Mouse (Mus musculus) CH12.LX (cell line): ENCODE results near the gene Gm29423. TPM values are rescaled to one million over a fixed set of nuclear protein-coding genes. Genes with fewer than 3 reads are reported as not detected.
"Not testable (repeated sequence)": the region's sequence is repeated elsewhere in the genome, so short reads cannot be mapped to it uniquely, and the experiment has no call there.

Source experiments
- DNase-seq: peaks from one replicate; pipeline ENCODE4 v3.0.0-alpha.2; 2013; ENCODE audit errors: extremely low read depth
- H3K27ac ChIP-seq: 2 replicates; pipeline ENCODE4 v1.5.1; 2012; ENCODE audit warnings: low read depth, mild to moderate bottlenecking, control low read depth, moderate library complexity; ENCODE audit not compliant: insufficient read depth
- H3K27me3 ChIP-seq: replicated peaks from 2 replicates; pipeline ENCODE3; 2012; ENCODE audit warnings: inconsistent platforms
- H3K36me3 ChIP-seq, 2 experiments: replicated peaks in 1 of 2; 2 replicates each; pipeline versions ENCODE3 to v1.6.1; 2012; ENCODE audit warnings: inconsistent platforms in 1 of 2, low read length in 1 of 2, mild to moderate bottlenecking in 1 of 2, mixed read lengths in 1 of 2, moderate library complexity in 1 of 2; ENCODE audit not compliant: control insufficient read depth in 1 of 2, insufficient read depth in 1 of 2
- H3K4me1 ChIP-seq, 2 experiments: 2 replicates each; pipeline ENCODE4 v1.6.1; 2012; ENCODE audit warnings: inconsistent platforms in 1 of 2, moderate library complexity in 1 of 2; ENCODE audit not compliant: insufficient read depth in 2 of 2, control insufficient read depth in 1 of 2
- H3K4me2 ChIP-seq: 2 replicates; pipeline ENCODE4 v1.6.1; 2012; ENCODE audit warnings: low read depth, mild to moderate bottlenecking, control low read depth; ENCODE audit not compliant: poor library complexity, insufficient read depth, severe bottlenecking
- H3K4me3 ChIP-seq, 3 experiments: fragments of 150-350 bp in 1 of 3; sonication (generic) in 1 of 3; replicated peaks in 1 of 3; 2 replicates each; pipeline versions ENCODE3 to v1.5.1; 2011 to 2012; ENCODE audit warnings: low read depth in 2 of 3, low read length in 2 of 3, mild to moderate bottlenecking in 2 of 3, moderate library complexity in 2 of 3, control low read depth in 1 of 3, improper control_type of control experiment in 1 of 3, inconsistent platforms in 1 of 3, mixed read lengths in 1 of 3; ENCODE audit not compliant: poor library complexity in 1 of 3
- H3K79me2 ChIP-seq: replicated peaks from 2 replicates; pipeline ENCODE4 v1.6.1; 2012; ENCODE audit warnings: mild to moderate bottlenecking, moderate library complexity; ENCODE audit not compliant: control insufficient read depth, poor library complexity, insufficient read depth, severe bottlenecking; ENCODE audit errors: extremely low read depth
- H3K9ac ChIP-seq: 2 replicates; pipeline ENCODE4 v1.6.1; 2012; ENCODE audit warnings: low read depth, mild to moderate bottlenecking, control low read depth, moderate library complexity; ENCODE audit not compliant: insufficient read depth
- H3K9me3 ChIP-seq: replicated peaks from 2 replicates; pipeline ENCODE3; 2012; ENCODE audit warnings: low read length, inconsistent platforms, mixed read lengths
- dilution Hi-C: fragments of 300-500 bp; cut with MboI; formaldehyde crosslinking; loops from 2 replicates; pipeline ENCODE4 v1.14.3; 2020; ENCODE audit warnings: low sequenced_read_pairs; ENCODE audit not compliant: extremely low pct_unique_long_range_greater_than_20kb, extremely low pct_ligation_motif_present
- in situ Hi-C: fragments of 300-500 bp; cut with MboI; formaldehyde crosslinking; loops from 3 replicates; pipeline ENCODE4 v1.14.3; 2019; ENCODE audit warnings: low sequenced_read_pairs, low pct_ligation_motif_present, low pct_unique_long_range_greater_than_20kb, mixed read lengths
- polyA plus RNA-seq: library from polyadenylated mRNA; unstranded; fragments of >175 nt; gene quantifications from 2 replicates; pipeline ENCODE4 v1.2.1, GENCODE M21; 2012; ENCODE audit warnings: low read depth; ENCODE audit not compliant: insufficient read length
- total RNA-seq, 2 experiments: library from RNA; depleted of rRNA; stranded (reverse); fragments of 300-350 nt in 1 of 2; fragments of >200 nt in 1 of 2; gene quantifications; 2 replicates each; pipeline ENCODE4 v1.2.3; 2012 to 2014

The Gm29423 gene
- total RNA-seq (2012; rRNA removed) (not detected in 2 replicates), total RNA-seq (2014; rRNA removed) (not detected in 2 replicates), polyA plus RNA-seq (not detected in 2 replicates)

- H3K9me3 ChIP-seq, H3K4me1 ChIP-seq, dilution Hi-C loops, H3K27me3 ChIP-seq, H3K79me2 ChIP-seq, H3K36me3 ChIP-seq, in situ Hi-C loops, H3K27ac ChIP-seq, H3K4me3 ChIP-seq, H3K4me2 ChIP-seq, H3K9ac ChIP-seq, DNase-seq: not testable (repeated sequence)
These were observed at the start of gene Gm29423, which contains the start of gene Gm29644 for GRCm38 (mm10) chrY:70303187-70303586. TSS of gene Gm29423 (minus strand) at chrY:70303287. TSS of gene Gm29644 (minus strand) at chrY:70303343.

DNA sequence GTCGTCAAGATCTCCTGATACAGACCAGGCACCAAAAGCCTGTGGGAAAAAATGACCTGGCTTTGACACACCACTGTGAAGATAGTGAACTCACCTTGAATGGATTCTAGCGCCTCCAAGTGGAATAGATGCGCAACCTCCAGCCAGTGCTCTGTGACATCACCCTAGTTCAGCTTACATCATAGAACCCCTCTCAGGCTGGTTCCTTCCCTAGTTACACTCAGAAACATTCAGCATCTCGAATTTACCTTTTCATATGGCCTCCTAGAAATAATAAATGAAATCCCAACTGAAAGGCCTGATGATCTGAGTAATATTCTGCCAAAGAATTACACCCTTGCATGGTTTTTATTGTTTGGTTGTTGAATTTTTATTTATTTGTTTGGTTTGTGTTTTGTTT is 29.5 kb downstream of the Gm29423 start, which contains the start of gene Gm21118:
Gene Gm21118, minus strand, starts transcription at position 101 of the 400 bp plus-strand sequence.
- dilution Hi-C loops, H3K9me3 ChIP-seq, DNase-seq, H3K36me3 ChIP-seq, H3K4me2 ChIP-seq, H3K79me2 ChIP-seq, H3K27ac ChIP-seq, H3K4me1 ChIP-seq, H3K27me3 ChIP-seq, H3K4me3 ChIP-seq, in situ Hi-C loops, H3K9ac ChIP-seq: not testable (repeated sequence)

Other genes with a start within 250 kb of the Gm29423 start
- gene Gm21118, start 29.6 kb downstream of the Gm29423 start, total RNA-seq (2012; rRNA removed), result not detected in 2 replicates
- not detected in 2 replicates for gene Gm21118, start 29.6 kb downstream of the Gm29423 start, total RNA-seq (2014; rRNA removed)
- gene Gm21118, start 29.6 kb downstream of the Gm29423 start, polyA plus RNA-seq, result not detected in 2 replicates
- gene Gm29644, start 56 bp upstream of the Gm29423 start, total RNA-seq (2012; rRNA removed), result not detected in 2 replicates
- not detected in 2 replicates for gene Gm29644, start 56 bp upstream of the Gm29423 start, total RNA-seq (2014; rRNA removed)
- not detected in 2 replicates for gene Gm29644, start 56 bp upstream of the Gm29423 start, polyA plus RNA-seq
- not detected in 2 replicates for gene Gm20888, start 138.6 kb upstream of the Gm29423 start, total RNA-seq (2012; rRNA removed)
- not detected in 2 replicates for gene Gm20888, start 138.6 kb upstream of the Gm29423 start, total RNA-seq (2014; rRNA removed)
- gene Gm20888, start 138.6 kb upstream of the Gm29423 start, polyA plus RNA-seq, result not detected in 2 replicates